Mouse (Mus musculus) myocyte (in vitro differentiated cells): ENCODE measurements at regions not wholly inside any gene's neighbourhood (a gene's known extent, or its start where the extent isn't known, plus 50 kb on each side); places are given as distances from the start of the nearest gene placed in this dataset.
"Not testable (repeated sequence)": the region's sequence is repeated elsewhere in the genome, so short reads cannot be mapped to it uniquely, and the experiment has no call there.

ENCODE experiments used
- H3K27me3 ChIP-seq: one replicate; pipeline ENCODE4 v1.6.1; 2011; ENCODE audit not compliant: control insufficient read depth, insufficient read depth, insufficient read length
- H3K36me3 ChIP-seq: one replicate; pipeline ENCODE4 v1.6.1; 2011; ENCODE audit not compliant: control insufficient read depth, insufficient read depth
- H3K4me2 ChIP-seq: one replicate; pipeline ENCODE4 v1.6.1; 2011; ENCODE audit warnings: low read depth, control low read depth
- H3K4me3 ChIP-seq: one replicate; pipeline ENCODE4 v1.5.1; 2011; ENCODE audit warnings: mild to moderate bottlenecking, control low read depth, moderate library complexity
- H3K79me2 ChIP-seq: one replicate; pipeline ENCODE4 v1.6.1; 2011; ENCODE audit not compliant: control insufficient read depth, insufficient read depth
- H3ac ChIP-seq: one replicate; pipeline ENCODE4 v1.6.1; 2011; ENCODE audit not compliant: control insufficient read depth, insufficient read length
- CEBPB ChIP-seq: IDR thresholded peaks from 2 replicates; pipeline ENCODE4 v1.6.1; 2011; ENCODE audit warnings: mild to moderate bottlenecking, moderate library complexity; ENCODE audit not compliant: poor library complexity, insufficient read depth, severe bottlenecking
- E2F4 ChIP-seq: IDR thresholded peaks from one replicate; pipeline ENCODE4 v1.6.1; 2011; ENCODE audit warnings: mild to moderate bottlenecking, control low read depth, moderate library complexity; ENCODE audit not compliant: insufficient read depth
- MAX ChIP-seq: IDR thresholded peaks from one replicate; pipeline ENCODE4 v1.6.1; 2011; ENCODE audit warnings: low read depth, mild to moderate bottlenecking, control low read depth
- MYOD1 ChIP-seq, 3 experiments: IDR thresholded peaks; one replicate each; pipeline ENCODE4 v1.6.1; 2011; ENCODE audit warnings: control low read depth in 2 of 3, low read depth in 2 of 3, mild to moderate bottlenecking in 2 of 3, moderate library complexity in 1 of 3; ENCODE audit not compliant: insufficient read length in 2 of 3, control insufficient read depth in 1 of 3
- MYOG ChIP-seq, 3 experiments: IDR thresholded peaks; one replicate each; pipeline ENCODE4 v1.6.1; 2011; ENCODE audit warnings: control low read depth in 2 of 3, low read depth in 2 of 3, mild to moderate bottlenecking in 2 of 3; ENCODE audit not compliant: insufficient read length in 2 of 3, control insufficient read depth in 1 of 3, insufficient read depth in 1 of 3
- POLR2A ChIP-seq: IDR thresholded peaks from one replicate; pipeline ENCODE4 v1.6.1; 2011; ENCODE audit warnings: low read depth, mild to moderate bottlenecking, control low read depth, moderate library complexity; ENCODE audit not compliant: insufficient read length
- POLR2AphosphoS2 ChIP-seq: IDR thresholded peaks from one replicate; pipeline ENCODE4 v1.6.1; 2011; ENCODE audit warnings: low read depth, control low read depth; ENCODE audit not compliant: insufficient read length
- REST ChIP-seq: IDR thresholded peaks from one replicate; pipeline ENCODE4 v1.6.1; 2011; ENCODE audit warnings: mild to moderate bottlenecking, control low read depth, moderate library complexity; ENCODE audit not compliant: insufficient read depth, insufficient read length
- SRF ChIP-seq: IDR thresholded peaks from one replicate; pipeline ENCODE4 v1.6.1; 2011; ENCODE audit warnings: low read depth; ENCODE audit not compliant: control insufficient read depth, insufficient read length
- TCF12 ChIP-seq: IDR thresholded peaks from one replicate; pipeline ENCODE4 v1.6.1; 2011; ENCODE audit warnings: mild to moderate bottlenecking, control low read depth; ENCODE audit not compliant: poor library complexity, insufficient read depth, severe bottlenecking
- TCF3 ChIP-seq: IDR thresholded peaks from one replicate; pipeline ENCODE4 v1.6.1; 2011; ENCODE audit warnings: low read depth, control low read depth; ENCODE audit not compliant: insufficient read length
- USF1 ChIP-seq: IDR thresholded peaks from one replicate; pipeline ENCODE4 v1.6.1; 2011; ENCODE audit warnings: low read depth, mild to moderate bottlenecking, control low read depth, moderate library complexity

DNA sequence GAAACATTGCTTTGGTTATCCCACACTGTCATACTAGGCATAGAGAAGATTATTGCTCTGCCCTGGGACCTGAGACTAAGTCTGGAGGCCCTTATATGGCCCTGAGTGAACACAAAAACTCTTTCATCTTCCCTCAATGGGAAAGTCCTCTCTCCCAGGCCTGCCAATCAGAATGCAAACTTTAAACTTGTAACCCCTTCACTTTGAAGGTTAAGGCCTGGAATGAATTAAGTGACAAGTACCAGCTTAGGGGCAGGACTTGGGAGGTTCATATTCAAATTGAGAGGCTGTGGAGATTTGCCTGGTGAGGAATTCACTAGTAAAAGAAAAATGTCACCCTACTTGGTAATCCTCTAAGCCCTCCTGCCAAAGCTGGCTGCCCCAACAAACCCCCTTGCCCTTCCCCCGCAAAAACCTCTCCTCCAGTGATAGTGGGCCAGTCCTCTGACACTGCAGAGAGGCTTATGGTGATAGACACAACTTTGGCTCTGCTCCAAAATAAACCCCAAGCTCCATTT, 120.4 kb upstream of the Thpo start:
- no peaks in the 10 kb centered on the region for H3K79me2 ChIP-seq

DNA sequence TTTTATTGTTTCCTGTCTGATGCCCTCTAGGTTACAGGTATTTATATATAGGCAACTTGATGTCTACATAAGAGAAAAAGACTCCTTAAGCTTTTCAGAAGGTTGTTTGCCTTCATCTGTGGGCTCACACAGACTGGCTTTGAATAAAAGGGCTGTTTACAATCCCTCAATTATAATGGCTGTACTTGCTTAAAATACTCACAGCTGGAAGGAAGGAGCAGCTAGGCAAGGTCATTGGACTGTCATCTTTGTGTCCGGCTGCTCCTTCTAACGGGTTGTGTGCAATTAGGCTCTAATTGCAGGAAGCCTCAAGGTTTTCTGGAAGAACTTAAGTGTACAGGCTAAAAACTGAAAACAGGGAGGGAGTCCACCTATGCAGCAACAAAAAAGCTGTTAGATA, 103.8 kb upstream of the Thpo start:
- no peaks in the 10 kb centered on the region for H3K36me3 ChIP-seq
- no peak overlapping the region for H3ac ChIP-seq
- TF ChIP-seq TCF12 (no peak), TCF3 (no peak), REST (no peak), MAX (no peak), MYOG (IDR thresholded peaks at IDR 0.05; ENCODE audit: control insufficient read depth in 1 of 3, insufficient read depth in 1 of 3, insufficient read length in 2 of 3, low read depth in 2 of 3) (no peak), POLR2A (no peak), MYOD1 (IDR thresholded peaks at IDR 0.05; ENCODE audit: control insufficient read depth in 1 of 3, insufficient read length in 2 of 3, low read depth in 2 of 3) (no peak), USF1 (no peak), CEBPB (no peak), POLR2AphosphoS2 (no peak), E2F4 (no peak), SRF (no peak)
- no peak overlapping the region for H3K4me2 ChIP-seq
- H3K4me3 ChIP-seq, result no peak overlapping the region
- no peaks in the 10 kb centered on the region for H3K27me3 ChIP-seq
- no peaks in the 10 kb centered on the region for H3K79me2 ChIP-seq

More for the DNA sequence above, 120.4 kb upstream of the Thpo start:
- no peak for TF ChIP-seq SRF
- no peak for TF ChIP-seq TCF12
- no peak for TF ChIP-seq REST
- TF ChIP-seq E2F4, result no peak
- no peak for TF ChIP-seq USF1
- Histone ChIP-seq H3K36me3 (no peaks in the 10 kb centered on the region), H3K4me2 (no peak overlapping the region), H3K27me3 (no peaks in the 10 kb centered on the region), H3ac (no peak overlapping the region), H3K4me3 (no peak overlapping the region)

DNA sequence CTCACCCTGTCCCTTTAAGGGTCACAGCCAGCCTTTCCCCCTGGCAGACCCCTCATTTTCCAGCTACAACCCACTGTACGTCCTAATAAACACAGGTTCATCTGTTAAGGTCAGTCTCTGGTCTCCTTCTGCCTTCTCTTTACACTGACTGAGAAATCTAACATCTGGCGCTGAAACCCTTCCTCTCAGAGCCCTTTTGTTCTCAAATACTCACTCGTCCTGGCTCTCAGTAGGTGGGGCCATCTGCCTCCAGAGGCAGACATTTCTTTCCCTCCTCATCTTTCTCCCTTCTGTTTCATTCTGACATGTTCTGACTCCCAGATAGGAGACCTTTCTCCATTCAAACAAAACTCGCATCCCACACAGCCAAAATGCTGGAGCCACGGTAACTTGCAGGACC, 102.6 kb upstream of the Thpo start:
- TF ChIP-seq E2F4 (no peak), TCF12 (no peak), REST (no peak), POLR2A (no peak), MYOG (IDR thresholded peaks at IDR 0.05; ENCODE audit: control insufficient read depth in 1 of 3, insufficient read depth in 1 of 3, insufficient read length in 2 of 3, low read depth in 2 of 3) (no peak), USF1 (no peak), TCF3 (no peak), CEBPB (no peak), MAX (no peak)
- H3K27me3 ChIP-seq, result no peaks in the 10 kb centered on the region
- no peak overlapping the region for H3K4me3 ChIP-seq
- H3K4me2 ChIP-seq, result no peak overlapping the region
- no peaks in the 10 kb centered on the region for H3K79me2 ChIP-seq
- H3K36me3 ChIP-seq, result no peaks in the 10 kb centered on the region
- no peak overlapping the region for H3ac ChIP-seq

DNA sequence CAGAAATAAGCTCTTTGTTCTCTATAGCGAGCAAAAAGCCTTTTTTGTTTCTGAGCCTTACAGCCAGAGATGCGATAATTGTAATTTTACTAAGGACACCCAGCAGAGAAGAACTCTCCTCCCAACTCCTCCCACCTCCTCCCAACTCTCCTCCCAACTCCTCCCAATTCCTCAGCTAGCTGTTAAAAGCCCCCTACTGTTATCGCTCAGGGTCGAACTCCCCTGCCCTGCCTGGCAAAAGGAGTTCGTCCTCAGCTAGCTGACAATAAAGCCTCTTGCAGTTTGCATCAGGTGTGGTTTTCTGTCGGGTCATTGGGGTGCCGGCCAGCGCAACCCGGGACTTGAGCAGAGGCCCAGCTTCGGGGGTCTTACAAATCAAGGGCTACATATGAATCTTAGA, 99.5 kb upstream of the Thpo start:
- not testable (repeated sequence) for H3ac ChIP-seq, H3K79me2 ChIP-seq, H3K36me3 ChIP-seq, H3K27me3 ChIP-seq, H3K4me3 ChIP-seq, H3K4me2 ChIP-seq

DNA sequence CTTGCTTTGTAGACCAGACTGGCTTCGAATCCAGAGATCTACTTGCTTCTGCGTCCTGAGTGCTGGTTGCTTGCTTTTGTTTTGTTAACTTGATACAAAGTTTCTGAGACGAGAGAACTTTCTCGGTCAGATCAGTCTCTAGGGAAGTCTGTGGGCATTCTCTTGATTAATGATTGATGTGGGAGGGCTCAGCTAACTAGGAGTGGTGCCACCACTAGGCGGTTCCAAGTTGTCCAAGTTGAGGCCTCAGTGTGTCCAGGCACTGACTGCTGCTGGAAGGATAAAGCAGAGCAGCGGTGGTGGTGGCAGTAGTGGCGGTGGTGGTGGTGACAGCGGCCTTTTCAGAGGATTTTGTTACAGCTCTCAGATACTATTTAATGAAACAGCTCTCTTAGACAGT, 99.0 kb upstream of the Thpo start:
- Histone ChIP-seq H3K36me3 (no peaks in the 10 kb centered on the region), H3K4me3 (no peak overlapping the region), H3ac (no peak overlapping the region), H3K79me2 (no peaks in the 10 kb centered on the region), H3K4me2 (no peak overlapping the region), H3K27me3 (no peaks in the 10 kb centered on the region)
- no peak for TF ChIP-seq REST
- TF ChIP-seq MAX, result no peak
- TF ChIP-seq POLR2A, result no peak
- TF ChIP-seq E2F4, result no peak
- no peak for TF ChIP-seq MYOD1 (IDR thresholded peaks at IDR 0.05; ENCODE audit: control insufficient read depth in 1 of 3, insufficient read length in 2 of 3, low read depth in 2 of 3)
- TF ChIP-seq TCF12, result no peak
- no peak for TF ChIP-seq POLR2AphosphoS2
- no peak for TF ChIP-seq MYOG (IDR thresholded peaks at IDR 0.05; ENCODE audit: control insufficient read depth in 1 of 3, insufficient read depth in 1 of 3, insufficient read length in 2 of 3, low read depth in 2 of 3)
- TF ChIP-seq USF1, result no peak
- TF ChIP-seq SRF, result no peak
- no peak for TF ChIP-seq CEBPB
- TF ChIP-seq TCF3, result no peak
